Mouse (Mus musculus): ENCODE measurements around the gene Ovol1.

DNA sequence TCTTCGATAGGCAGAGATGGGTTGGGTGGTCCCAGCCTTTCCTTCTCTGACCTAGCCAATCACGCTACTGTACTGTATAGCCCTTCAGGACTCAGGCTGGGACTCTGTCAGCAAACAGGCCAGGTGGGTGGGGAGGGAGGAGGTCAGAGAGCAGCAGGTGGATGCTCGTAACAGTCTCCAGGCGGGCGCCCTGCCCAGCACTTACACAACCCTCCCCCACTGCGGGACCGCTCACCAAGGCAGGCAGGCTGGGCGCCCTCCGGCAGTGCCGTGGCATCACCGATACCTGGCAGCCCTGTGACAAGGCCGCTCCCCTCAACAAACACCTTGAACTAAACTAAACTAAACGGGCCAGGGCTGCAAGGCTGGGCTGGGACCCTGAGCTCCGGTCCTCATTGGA, 6.2 kb downstream of the Ovol1 start:
- TF ChIP-seq CTCF (IDR thresholded peaks at IDR 0.05; ENCODE audit: insufficient read depth, low read length) (no peak), POLR2A (IDR thresholded peaks at IDR 0.05; ENCODE audit: borderline replicate concordance, extremely low read depth, low read depth, low read length) (no peak)
